Mouse (Mus musculus) ES-Bruce4 (cell line): ENCODE measurements around the gene Gfod1. TPM values are rescaled to one million over a fixed set of nuclear protein-coding genes. Genes with fewer than 3 reads are reported as not detected.

Experiments used
- H3K27ac ChIP-seq: 2 replicates; pipeline ENCODE4 v1.5.1; 2012; ENCODE audit warnings: low read length, inconsistent platforms; ENCODE audit not compliant: insufficient read depth
- H3K27me3 ChIP-seq: 2 replicates; pipeline ENCODE4 v1.6.1; 2012; ENCODE audit warnings: mild to moderate bottlenecking, low read length, inconsistent platforms; ENCODE audit not compliant: control insufficient read depth, poor library complexity, insufficient read depth, severe bottlenecking
- H3K36me3 ChIP-seq: 2 replicates; pipeline ENCODE4 v1.6.1; 2012; ENCODE audit warnings: inconsistent platforms, mild to moderate bottlenecking, low read length, moderate library complexity; ENCODE audit not compliant: control insufficient read depth, poor library complexity, insufficient read depth, severe bottlenecking
- H3K4me1 ChIP-seq: one replicate; pipeline ENCODE4 v1.8.1; 2011; ENCODE audit warnings: low read length; ENCODE audit not compliant: control insufficient read depth, insufficient read depth
- H3K4me3 ChIP-seq: 2 replicates; pipeline ENCODE4 v1.5.1; 2011; ENCODE audit warnings: low read depth, mild to moderate bottlenecking, low read length
- H3K9ac ChIP-seq: 2 replicates; pipeline ENCODE4 v1.6.1; 2012; ENCODE audit warnings: low read depth, mild to moderate bottlenecking, inconsistent platforms; ENCODE audit not compliant: poor library complexity, severe bottlenecking
- H3K9me3 ChIP-seq: replicated peaks from 2 replicates; pipeline ENCODE4 v1.6.1; 2012; ENCODE audit warnings: mild to moderate bottlenecking, low read length, inconsistent platforms; ENCODE audit not compliant: control insufficient read depth, poor library complexity, insufficient read depth, severe bottlenecking
- CTCF ChIP-seq: IDR thresholded peaks from one replicate; pipeline ENCODE4 v1.8.1; 2011; ENCODE audit warnings: low read depth, low read length
- EP300 ChIP-seq: IDR thresholded peaks from 2 replicates; pipeline ENCODE4 v1.6.1; 2011; ENCODE audit warnings: low read depth, low read length; ENCODE audit not compliant: insufficient read depth
- POLR2A ChIP-seq: IDR thresholded peaks from one replicate; pipeline ENCODE4 v1.8.1; 2011; ENCODE audit warnings: low read length; ENCODE audit not compliant: insufficient read depth
- polyA plus RNA-seq: library from polyadenylated mRNA; stranded (reverse); fragments of >200 nt; gene quantifications from 2 replicates; pipeline ENCODE4 v1.2.4, GENCODE M21; 2011; ENCODE audit warnings: low read depth; ENCODE audit not compliant: missing spikeins, insufficient read depth, insufficient read length

Gene Gfod1
- polyA plus RNA-seq, 1 experiment, result 6.2 TPM

DNA sequence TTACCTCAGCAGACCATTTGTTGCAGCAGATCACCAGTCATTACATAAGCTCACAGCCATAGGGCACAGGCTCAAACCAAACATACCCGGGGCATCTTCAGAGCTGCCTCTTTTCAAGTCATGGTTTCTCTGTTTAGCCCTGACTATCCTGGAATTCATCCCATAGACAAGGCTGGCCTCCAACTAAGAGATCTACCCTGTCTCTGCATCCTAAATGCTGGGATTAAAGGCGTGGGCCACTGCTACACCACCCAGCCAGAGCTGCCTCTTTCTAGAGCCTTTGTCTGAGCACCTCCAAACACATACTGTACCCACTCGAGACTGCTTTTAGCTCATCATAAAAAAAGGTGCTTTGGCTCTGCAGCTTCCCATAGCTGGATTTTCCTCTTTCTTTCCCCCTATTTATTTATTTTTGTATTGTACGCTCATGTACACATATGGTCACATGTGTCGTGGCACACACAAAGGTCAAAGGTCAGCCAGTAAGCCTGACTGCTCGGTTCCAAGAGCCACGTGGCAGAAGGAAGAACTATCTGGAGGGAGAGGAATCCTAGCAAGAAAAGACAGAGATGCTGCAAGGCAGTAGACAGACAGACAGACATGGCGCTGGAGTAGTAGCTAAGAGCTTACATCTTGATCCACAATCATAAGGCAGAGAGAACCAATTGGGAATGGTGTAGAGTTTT lies 51.7 kb downstream of the Gfod1 start:
- H3K4me3 ChIP-seq, result no peak overlapping the region
- TF ChIP-seq POLR2A (no peak), EP300 (no peak), CTCF (no peak)
- H3K4me1 ChIP-seq, result peaks cover 8% of the 10 kb centered on the region
- H3K27ac ChIP-seq, result no peak overlapping the region
- H3K27me3 ChIP-seq, result no peaks in the 10 kb centered on the region
- H3K9ac ChIP-seq, result no peak overlapping the region
- no peaks in the 10 kb centered on the region for H3K36me3 ChIP-seq
- no peaks in the 10 kb centered on the region for H3K9me3 ChIP-seq

DNA sequence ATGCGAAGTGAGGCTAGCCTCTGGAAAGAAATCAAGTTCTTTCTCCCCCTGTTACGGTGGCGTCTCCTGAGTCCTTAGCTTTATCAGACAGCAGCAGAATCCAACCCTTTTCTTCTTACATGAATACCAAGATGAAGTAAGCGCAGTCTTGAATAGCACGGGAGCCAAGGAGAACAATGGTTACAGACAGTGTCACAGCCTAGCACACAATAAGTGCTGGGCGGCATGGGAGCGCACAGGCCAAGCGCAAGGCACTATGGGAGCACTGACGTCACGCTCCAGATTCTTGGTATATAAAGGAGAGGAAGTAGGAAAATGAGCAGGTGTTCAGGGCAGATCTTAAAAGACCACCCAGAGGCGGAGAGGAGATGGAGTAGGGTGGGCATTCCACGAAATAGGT lies 52.6 kb downstream of the Gfod1 start:
- TF ChIP-seq POLR2A, result peak; percentile 50
- TF ChIP-seq EP300, result peak; percentile 59; the same call in 1 of the 2 replicates
- no peak for TF ChIP-seq CTCF
- Histone ChIP-seq H3K9ac (0 out of 2 replicates have a peak overlapping the region, but pooled peaks have one; percentile 28), H3K4me1 (peaks cover 8% of the 10 kb centered on the region), H3K27ac (no peak overlapping the region), H3K4me3 (peak overlapping the region; percentile 57), H3K9me3 (no peaks in the 10 kb centered on the region), H3K27me3 (no peaks in the 10 kb centered on the region), H3K36me3 (no peaks in the 10 kb centered on the region)

DNA sequence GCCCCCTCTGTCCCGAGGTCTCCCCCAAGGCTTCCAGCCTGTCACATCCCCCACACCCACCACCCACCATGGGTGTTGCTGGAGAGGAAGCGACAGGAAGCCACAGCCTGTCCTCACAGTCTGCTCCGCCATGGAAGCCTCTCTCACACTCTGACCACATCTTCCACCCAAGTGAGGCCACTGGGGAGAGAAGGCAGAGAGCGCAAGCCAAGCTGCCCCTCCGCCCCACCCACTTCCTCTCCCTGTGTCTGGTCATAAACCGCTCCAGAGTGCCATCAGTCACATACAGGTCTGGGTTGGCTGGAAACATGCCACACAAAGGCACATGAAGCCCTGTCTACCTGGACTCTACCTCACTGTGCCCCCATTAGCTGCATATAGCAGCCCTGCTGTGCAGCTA lies 53.3 kb downstream of the Gfod1 start:
- H3K27me3 ChIP-seq, result no peaks in the 10 kb centered on the region
- peaks cover 8% of the 10 kb centered on the region for H3K4me1 ChIP-seq
- TF ChIP-seq CTCF, result no peak
- TF ChIP-seq POLR2A, result no peak
- no peak overlapping the region for H3K27ac ChIP-seq
- no peak overlapping the region for H3K9ac ChIP-seq
- H3K9me3 ChIP-seq, result no peaks in the 10 kb centered on the region
- H3K36me3 ChIP-seq, result no peaks in the 10 kb centered on the region
- H3K4me3 ChIP-seq, result peak overlapping the region; percentile 57

DNA sequence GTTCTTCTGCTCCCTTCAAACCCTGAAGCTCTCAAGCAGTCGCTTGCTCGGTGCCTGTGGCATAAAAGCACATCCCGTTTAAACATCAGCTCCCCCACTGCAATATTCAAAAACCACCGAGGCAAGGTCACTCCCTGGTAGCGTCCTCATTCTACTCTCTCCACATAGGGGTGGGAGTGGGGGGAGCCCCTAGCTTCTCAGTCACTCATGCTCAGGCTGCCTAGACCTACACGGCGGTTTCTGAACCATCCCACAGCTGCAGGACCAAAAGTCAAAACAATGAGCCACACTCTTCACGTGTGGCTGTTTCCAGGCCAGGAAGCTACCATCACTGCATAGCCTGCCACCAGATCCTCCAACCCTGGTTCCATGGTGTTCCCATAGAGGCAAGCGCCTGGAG lies 53.9 kb downstream of the Gfod1 start:
- Histone ChIP-seq H3K9me3 (no peaks in the 10 kb centered on the region), H3K4me3 (no peak overlapping the region), H3K9ac (no peak overlapping the region), H3K27ac (no peak overlapping the region), H3K36me3 (no peaks in the 10 kb centered on the region), H3K27me3 (no peaks in the 10 kb centered on the region), H3K4me1 (peaks cover 6% of the 10 kb centered on the region)
- TF ChIP-seq CTCF, result no peak
- TF ChIP-seq POLR2A, result no peak
- TF ChIP-seq EP300, result no peak

DNA sequence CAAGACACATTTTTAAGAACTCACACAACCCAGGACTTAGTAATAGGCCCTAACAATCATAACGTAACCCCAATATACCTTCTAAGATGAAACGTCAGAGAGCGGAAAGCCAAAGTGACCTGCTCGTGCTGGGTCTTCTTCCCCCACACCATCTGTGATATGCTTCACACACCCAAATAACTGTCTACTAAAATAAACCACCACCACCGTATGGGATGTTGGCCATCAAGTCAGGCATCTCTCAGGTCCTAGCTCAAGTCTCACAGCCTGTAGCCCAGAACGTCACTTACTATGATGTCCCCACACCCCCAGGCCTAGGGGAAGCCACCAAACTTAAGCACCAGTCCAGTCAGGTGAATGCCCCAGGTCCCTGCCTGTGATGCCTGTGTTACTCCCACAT lies 55.6 kb downstream of the Gfod1 start:
- TF ChIP-seq EP300 (no peak), CTCF (no peak), POLR2A (no peak)
- H3K9me3 ChIP-seq, result no peaks in the 10 kb centered on the region
- no peak overlapping the region for H3K9ac ChIP-seq
- no peaks in the 10 kb centered on the region for H3K27me3 ChIP-seq
- no peak overlapping the region for H3K27ac ChIP-seq
- H3K4me3 ChIP-seq, result no peak overlapping the region
- no peaks in the 10 kb centered on the region for H3K36me3 ChIP-seq
- H3K4me1 ChIP-seq, result peaks cover under 1% of the 10 kb centered on the region

DNA sequence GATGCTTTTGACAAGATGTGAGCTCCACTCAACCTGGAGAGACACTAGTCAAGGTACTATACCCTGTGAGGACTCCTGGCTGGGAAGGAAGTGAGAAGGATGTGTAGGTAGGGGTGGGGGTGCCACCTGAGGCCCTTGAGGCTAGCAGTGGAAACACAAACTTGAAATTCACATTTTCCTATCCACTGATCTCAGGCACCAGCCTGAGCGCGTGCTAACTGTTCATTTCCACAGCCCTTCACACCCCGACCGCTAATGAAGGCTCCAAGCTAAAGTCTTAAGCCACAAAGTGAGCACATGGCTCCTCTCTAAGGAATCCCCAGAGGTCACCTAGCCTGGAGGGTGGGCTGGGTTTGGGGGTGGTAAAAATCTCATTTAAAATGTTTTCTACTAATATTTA lies 57.1 kb downstream of the Gfod1 start:
- no peak overlapping the region for H3K4me3 ChIP-seq
- H3K9ac ChIP-seq, result no peak overlapping the region
- no peaks in the 10 kb centered on the region for H3K9me3 ChIP-seq
- no peaks in the 10 kb centered on the region for H3K36me3 ChIP-seq
- TF ChIP-seq POLR2A (no peak), CTCF (no peak), EP300 (no peak)
- no peak overlapping the region for H3K27ac ChIP-seq
- peaks cover 2% of the 10 kb centered on the region for H3K4me1 ChIP-seq
- H3K27me3 ChIP-seq, result no peaks in the 10 kb centered on the region
